Mouse (Mus musculus) intestine, postnatal 0 days (tissue): Measurements from ENCODE around the gene Clip2. TPM values are rescaled to one million over a fixed set of nuclear protein-coding genes. Genes with fewer than 3 reads are reported as not detected.

Experiments
- ATAC-seq: fragments of 200-750 bp; cut with Nextera tagmentation; 2 replicates; pipeline ENCODE4 v1.8.0; 2017; ENCODE audit warnings: mild to moderate bottlenecking, moderate TSS enrichment, moderate library complexity
- H3K27ac ChIP-seq: fragments of 300-500 bp; sonication (generic); 2 replicates; pipeline ENCODE4 v1.5.1; 2014; ENCODE audit warnings: mild to moderate bottlenecking, low read depth, low read length, moderate library complexity
- H3K27me3 ChIP-seq: fragments of 300-500 bp; sonication (generic); replicated peaks from 2 replicates; pipeline ENCODE4 v1.6.1; 2014; ENCODE audit warnings: low read length, mixed read lengths; ENCODE audit not compliant: control insufficient read depth, insufficient read depth
- H3K36me3 ChIP-seq: fragments of 300-500 bp; sonication (generic); 2 replicates; pipeline ENCODE4 v1.6.1; 2014; ENCODE audit warnings: mild to moderate bottlenecking, moderate library complexity; ENCODE audit not compliant: control insufficient read depth, insufficient read depth
- H3K4me1 ChIP-seq: fragments of 300-500 bp; sonication (generic); replicated peaks from 2 replicates; pipeline ENCODE4 v1.6.1; 2014; ENCODE audit warnings: antibody characterized with exemption, low read length, mixed read lengths; ENCODE audit not compliant: control insufficient read depth, insufficient read depth
- H3K4me2 ChIP-seq: fragments of 300-500 bp; sonication (generic); replicated peaks from 2 replicates; pipeline ENCODE4 v1.6.1; 2014; ENCODE audit warnings: low read depth, mild to moderate bottlenecking, moderate library complexity
- H3K4me3 ChIP-seq: fragments of 300-500 bp; sonication (generic); 2 replicates; pipeline ENCODE4 v1.5.1; 2014; ENCODE audit warnings: low read depth, low read length
- H3K9ac ChIP-seq: fragments of 300-500 bp; sonication (generic); 2 replicates; pipeline ENCODE4 v1.6.1; 2014; ENCODE audit warnings: mild to moderate bottlenecking, low read depth, low read length
- H3K9me3 ChIP-seq: fragments of 300-500 bp; sonication (generic); 2 replicates; pipeline ENCODE4 v1.6.1; 2016; ENCODE audit warnings: mixed run types; ENCODE audit not compliant: control insufficient read depth
- CTCF ChIP-seq: sonication (generic); IDR thresholded peaks from 2 replicates; pipeline ENCODE4 v1.5.1; 2016; ENCODE audit warnings: low read depth, mild to moderate bottlenecking, control low read depth, antibody characterized with exemption, moderate library complexity
- WGBS: fragments of 180-500 bp; shearing (Covaris S2); extraction: QIAGEN DNeasy Blood & Tissue Kit; methylation state at CpG from one replicate; pipeline ENCODE4 v1.1.7; 2014; 5-methylcytosine and 5-hydroxymethylcytosine counted together
- polyA plus RNA-seq: library from polyadenylated mRNA; unstranded; fragments of >200 nt; fragmentation: Nextera tagmentation; extraction: Ambion mirVana; gene quantifications from 2 replicates; pipeline ENCODE4 v1.2.1, GENCODE M21; 2015

Gene Clip2
- polyA plus RNA-seq, 1 experiment from 2014 or later = 2.6 TPM

GRCm38 (mm10) chr5:134459096-134459495, 93.1 kb downstream of the Clip2 start:
- 0 out of 2 replicates have a peak, but pooled peaks cover 4% of the 10 kb centered on the region for H3K4me1 ChIP-seq
- ATAC-seq = no peak
- TF ChIP-seq CTCF = peak; percentile 27; the same call in 1 of the 2 replicates
- WGBS = 87% methylated on average over 7 of the region's 7 CpGs
- no peaks in the 10 kb centered on the region for H3K27me3 ChIP-seq
- H3K4me3 ChIP-seq = no peak overlapping the region
- H3K9me3 ChIP-seq = no peaks in the 10 kb centered on the region
- no peak overlapping the region for H3K4me2 ChIP-seq
- H3K9ac ChIP-seq = no peak overlapping the region
- H3K36me3 ChIP-seq = no peaks in the 10 kb centered on the region
- H3K27ac ChIP-seq = no peak overlapping the region

- Histone ChIP-seq H3K9ac (no peak overlapping the region), H3K36me3 (no peaks in the 10 kb centered on the region), H3K9me3 (no peaks in the 10 kb centered on the region), H3K27me3 (no peaks in the 10 kb centered on the region), H3K4me3 (no peak overlapping the region), H3K4me1 (0 out of 2 replicates have a peak, but pooled peaks cover 4% of the 10 kb centered on the region), H3K4me2 (no peak overlapping the region), H3K27ac (no peak overlapping the region; the same call in 1 of the 2 replicates)
- TF ChIP-seq CTCF = no peak
- WGBS = 79% methylated on average over 3 of the region's 3 CpGs
- ATAC-seq = no peak
Measured at GRCm38 (mm10) chr5:134458416-134458815, 93.8 kb downstream of the Clip2 start.

GRCm38 (mm10) chr5:134457371-134457770, 94.9 kb downstream of the Clip2 start:
- peak overlapping the region; percentile 46 for H3K27ac ChIP-seq
- H3K27me3 ChIP-seq = no peaks in the 10 kb centered on the region
- no peak overlapping the region for H3K9ac ChIP-seq
- 0 out of 2 replicates have a peak, but pooled peaks cover 4% of the 10 kb centered on the region for H3K4me1 ChIP-seq
- 86% methylated on average over 2 of the region's 2 CpGs for WGBS
- TF ChIP-seq CTCF = no peak
- no peak overlapping the region for H3K4me2 ChIP-seq
- H3K9me3 ChIP-seq = no peaks in the 10 kb centered on the region
- ATAC-seq = no peak
- no peaks in the 10 kb centered on the region; the same call in 1 of the 2 replicates for H3K36me3 ChIP-seq
- no peak overlapping the region for H3K4me3 ChIP-seq

DNA sequence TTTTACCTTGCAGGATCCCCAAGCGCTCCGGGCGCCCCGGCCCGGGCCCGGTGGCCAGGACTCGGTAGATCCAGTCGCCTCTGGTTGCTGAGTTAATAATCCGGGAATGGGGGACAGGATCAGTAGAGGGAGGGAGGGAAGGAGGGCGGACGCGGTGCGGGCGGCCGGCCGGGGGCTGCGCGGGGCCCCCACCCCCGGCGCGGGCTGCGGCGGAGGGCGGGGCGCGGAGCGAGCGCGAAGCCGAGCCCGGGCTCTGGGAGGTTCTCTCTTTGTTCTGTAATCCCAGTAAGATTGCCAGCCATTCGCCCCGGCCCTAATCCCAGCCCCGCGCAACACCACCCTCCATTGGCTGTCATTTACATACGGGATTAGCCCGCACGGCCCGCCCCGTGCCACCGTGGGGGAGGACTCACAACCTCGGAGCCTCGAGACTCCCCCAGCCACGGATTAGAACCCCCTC, 95.7 kb downstream of the Clip2 start, which contains the start of gene Gtf2ird1:
Gene Gtf2ird1 (minus strand): TSS at position 214 of the 460 bp plus-strand sequence.
- Histone ChIP-seq H3K4me3 (peak within 1 kb of the TSS; percentile 71), H3K27me3 (no peaks in the 10 kb centered on the region), H3K4me1 (0 out of 2 replicates have a peak, but pooled peaks cover 4% of the 10 kb centered on the region), H3K4me2 (peak within 1 kb of the TSS; percentile 84), H3K9ac (peak within 1 kb of the TSS; percentile 77), H3K9me3 (no peaks in the 10 kb centered on the region), H3K27ac (peak within 1 kb of the TSS; percentile 91), H3K36me3 (peaks cover 3% of the 10 kb centered on the region; the same call in 1 of the 2 replicates)
- 1% methylated on average over 44 of the region's 44 CpGs for WGBS
- peak; percentile 39 for ATAC-seq
- no peak for TF ChIP-seq CTCF

GRCm38 (mm10) chr5:134455914-134456423, 96.3 kb downstream of the Clip2 start:
- ATAC-seq = peak; percentile 34
- peak overlapping the region; percentile 71 for H3K4me3 ChIP-seq
- H3K27ac ChIP-seq = peak overlapping the region; percentile 91
- H3K4me1 ChIP-seq = 0 out of 2 replicates have a peak, but pooled peaks cover 4% of the 10 kb centered on the region
- H3K9me3 ChIP-seq = no peaks in the 10 kb centered on the region
- H3K27me3 ChIP-seq = no peaks in the 10 kb centered on the region
- H3K9ac ChIP-seq = peak overlapping the region; percentile 77
- WGBS = 1% methylated on average over 17 of the region's 17 CpGs
- H3K36me3 ChIP-seq = peaks cover 3% of the 10 kb centered on the region; the same call in 1 of the 2 replicates
- H3K4me2 ChIP-seq = peak overlapping the region; percentile 84
- no peak for TF ChIP-seq CTCF

GRCm38 (mm10) chr5:134455186-134455895, 96.9 kb downstream of the Clip2 start:
- peak; percentile 25 for ATAC-seq

More at GRCm38 (mm10) chr5:134455186-134455895, 96.9 kb downstream of the Clip2 start:
- no peak for TF ChIP-seq CTCF
- peak overlapping the region; percentile 84 for H3K4me2 ChIP-seq
- no peaks in the 10 kb centered on the region for H3K9me3 ChIP-seq
- H3K27ac ChIP-seq = peak overlapping the region; percentile 91
- H3K36me3 ChIP-seq = peaks cover 3% of the 10 kb centered on the region; the same call in 1 of the 2 replicates
- peak overlapping the region; percentile 77 for H3K9ac ChIP-seq
- 0 out of 2 replicates have a peak, but pooled peaks cover 4% of the 10 kb centered on the region for H3K4me1 ChIP-seq
- no peaks in the 10 kb centered on the region for H3K27me3 ChIP-seq
- H3K4me3 ChIP-seq = peak overlapping the region; percentile 71
- WGBS = 0% methylated on average over 21 of the region's 21 CpGs
